Mouse (Mus musculus) T-helper 2 cell (primary cell): ENCODE data around the gene Cblb.

Experiments
- in situ Hi-C: fragments of 300-600 bp; cut with MboI, MseI; formaldehyde crosslinking; loops from one replicate; pipeline ENCODE4 v1.15.1; 2025; ENCODE audit warnings: high pct_unique_total_duplicates

The Cblb gene

DNA sequence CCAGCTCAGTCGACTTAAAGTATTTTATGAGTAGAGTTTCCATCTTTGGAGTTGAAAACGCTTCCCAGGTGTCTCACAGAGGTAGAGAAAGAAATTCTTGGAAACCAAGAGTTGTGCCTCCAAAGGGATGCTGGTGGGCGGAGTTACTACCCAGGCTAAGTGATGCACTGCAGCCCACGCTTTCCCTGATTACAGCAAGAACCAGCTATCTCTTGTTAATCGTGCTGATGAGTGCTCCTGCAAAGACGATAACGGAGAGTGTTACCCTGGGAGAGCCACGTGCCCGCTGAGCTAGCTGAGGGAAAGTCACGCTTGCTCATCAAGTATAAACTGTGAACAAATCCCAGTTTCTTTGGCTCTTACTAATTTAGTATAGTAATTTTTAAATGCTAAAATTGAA is 153.3 kb downstream of the Cblb start:
- in situ Hi-C loops = loop anchor here (10.0 kb wide), 1 partner anchor 490 kb away; no protein-coding TSS in a partner anchor

DNA sequence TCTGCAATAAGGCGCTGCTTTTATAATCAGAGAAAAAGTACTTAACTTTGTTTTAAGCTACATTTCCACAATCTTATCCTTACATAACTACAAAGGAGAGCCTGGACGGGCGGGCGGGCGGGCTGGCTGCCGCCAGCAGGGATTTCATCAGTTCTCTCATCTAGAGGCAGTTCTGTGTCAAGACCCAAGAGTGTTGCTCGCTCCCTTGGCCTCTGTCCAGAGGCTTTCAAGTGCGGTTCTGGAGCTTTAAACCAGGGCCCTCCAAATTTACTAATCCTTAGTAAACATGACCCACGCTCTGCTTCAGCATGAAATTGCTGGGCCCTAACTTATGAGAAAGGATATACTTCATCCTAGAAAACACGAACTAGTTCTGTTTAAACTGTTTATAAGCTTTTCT is 155.7 kb downstream of the Cblb start:
- in situ Hi-C loops = loop anchor here (10.0 kb wide), 1 partner anchor 492 kb away; no protein-coding TSS in a partner anchor

GRCm38 (mm10) chr16:52189103-52189502 is 158.1 kb downstream of the Cblb start:
- in situ Hi-C loops = loop anchor here (10.0 kb wide), 1 partner anchor 494 kb away; no protein-coding TSS in a partner anchor

GRCm38 (mm10) chr16:52190714-52191113 is 159.7 kb downstream of the Cblb start:
- in situ Hi-C loops = no loop called here

DNA sequence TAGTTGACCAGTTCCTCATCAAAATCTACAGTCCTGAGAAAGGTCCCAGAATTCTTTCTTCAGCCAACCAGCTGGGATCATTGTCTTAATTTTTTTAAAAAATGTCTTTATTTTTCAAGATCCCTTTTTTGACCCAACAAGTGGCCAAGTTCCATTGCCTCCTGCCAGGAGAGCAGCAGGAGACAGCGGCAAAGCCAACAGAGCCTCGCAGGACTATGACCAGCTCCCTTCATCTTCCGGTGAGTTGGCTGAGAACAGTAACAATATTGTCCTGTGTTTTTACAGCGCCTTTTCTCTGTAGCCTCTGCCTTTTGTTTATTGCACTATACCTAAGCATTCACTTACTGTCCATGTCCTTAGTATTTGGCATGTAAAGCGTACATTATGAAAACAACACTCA is 163.0 kb downstream of the Cblb start:
- in situ Hi-C loops = no loop called here

GRCm38 (mm10) chr16:52194866-52195265 is 163.8 kb downstream of the Cblb start:
- in situ Hi-C loops = no loop called here

DNA sequence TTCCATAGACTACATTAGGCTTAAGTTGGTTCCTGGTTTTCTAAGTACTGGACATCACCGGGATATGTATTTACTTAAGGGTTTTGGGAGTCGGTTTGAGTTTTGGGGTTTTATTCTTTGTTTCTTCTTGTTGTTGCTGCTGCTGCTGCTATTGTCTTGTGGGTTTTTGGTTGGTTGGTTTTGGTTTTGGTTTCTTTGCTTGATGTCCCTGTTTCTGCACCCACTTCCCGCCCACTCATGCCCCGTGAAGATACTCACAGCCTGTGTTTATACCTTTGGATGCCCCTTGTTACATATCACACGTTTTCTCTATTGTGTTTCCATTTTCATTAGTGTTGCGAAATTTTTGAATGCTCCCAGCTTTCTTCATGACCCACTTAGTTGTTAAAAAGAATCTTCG is 169.1 kb downstream of the Cblb start:
- in situ Hi-C loops = loop anchor here (25.0 kb wide), 1 partner anchor 1363 kb away; no protein-coding TSS in a partner anchor

DNA sequence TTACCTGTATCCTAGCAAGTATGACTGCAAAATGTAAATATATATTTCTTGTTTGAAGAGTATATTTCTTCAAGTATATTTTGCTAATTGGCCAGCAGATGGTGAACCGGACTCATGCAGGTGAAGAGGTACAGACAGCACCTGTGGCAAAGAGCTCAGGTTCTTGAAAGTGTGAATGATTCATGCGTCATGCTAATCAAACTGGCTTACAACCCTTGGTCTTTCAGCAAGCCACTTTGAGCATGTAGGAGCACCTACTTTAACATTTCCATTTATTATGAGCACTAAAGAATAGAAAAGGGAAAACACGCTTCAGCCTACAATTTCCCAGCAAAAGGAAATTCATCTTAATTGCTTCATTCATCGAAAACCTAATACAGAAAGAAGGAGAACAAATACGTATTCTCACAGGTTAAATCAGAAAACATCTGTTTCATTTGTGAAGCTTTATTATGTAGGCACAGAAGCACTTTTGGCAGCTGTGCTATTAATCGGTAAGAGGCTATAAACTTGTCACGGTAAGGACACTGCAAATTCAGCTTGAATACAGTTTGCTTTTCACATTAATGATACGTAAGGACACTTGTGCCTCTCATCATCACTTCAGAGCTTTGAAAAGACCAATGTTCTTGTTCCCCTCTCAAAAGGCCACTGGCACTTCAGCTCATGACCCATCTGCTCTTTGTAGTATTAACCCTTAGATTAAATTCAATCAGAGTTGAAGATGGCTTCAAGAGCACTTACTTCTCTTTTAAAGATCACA is 180.0 kb downstream of the Cblb start:
- in situ Hi-C loops = loop anchor here (25.0 kb wide), 1 partner anchor 1374 kb away; no protein-coding TSS in a partner anchor

DNA sequence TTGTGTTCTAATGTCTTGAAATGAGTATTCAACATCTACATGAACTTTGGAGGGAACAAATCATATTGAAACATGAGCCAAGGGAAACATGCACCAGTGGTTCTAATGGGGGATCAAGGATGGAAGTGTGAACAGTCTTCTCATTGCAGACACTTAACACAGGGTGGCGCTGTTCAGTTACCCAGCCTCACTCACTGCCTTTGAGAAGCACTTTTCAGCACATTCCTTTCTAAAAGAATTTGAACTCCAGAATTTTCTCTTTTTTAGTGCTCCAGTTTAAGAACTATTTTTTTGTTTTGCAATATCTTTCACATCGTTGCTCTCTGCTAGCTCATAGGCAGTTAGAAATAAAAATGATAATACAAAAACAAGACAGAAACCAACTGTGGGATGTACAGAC is 188.0 kb downstream of the Cblb start:
- in situ Hi-C loops = loop anchor here (25.0 kb wide), 1 partner anchor 1382 kb away; no protein-coding TSS in a partner anchor

DNA sequence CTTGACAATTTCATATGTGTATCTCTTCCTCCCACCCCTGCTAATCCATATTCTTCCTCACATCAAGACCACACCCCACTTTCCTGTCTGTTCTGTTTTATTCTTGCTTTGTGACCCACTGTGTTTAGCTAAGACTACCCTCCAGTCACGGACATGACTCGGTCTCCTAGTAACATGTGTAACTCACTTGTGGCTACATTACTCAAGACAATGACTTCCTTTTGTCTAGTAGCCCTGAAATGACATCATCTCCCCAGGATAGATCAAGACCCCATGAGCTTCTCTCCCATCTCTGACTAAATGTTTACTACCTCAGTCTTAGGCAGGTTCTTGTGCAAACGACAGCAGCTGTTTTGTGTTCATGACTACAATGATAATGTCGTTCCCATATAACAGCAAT is 191.9 kb downstream of the Cblb start:
- in situ Hi-C loops = loop anchor here (10.0 to 25.0 kb wide), 2 partner anchors 212 to 1386 kb away; no protein-coding TSS in a partner anchor

DNA sequence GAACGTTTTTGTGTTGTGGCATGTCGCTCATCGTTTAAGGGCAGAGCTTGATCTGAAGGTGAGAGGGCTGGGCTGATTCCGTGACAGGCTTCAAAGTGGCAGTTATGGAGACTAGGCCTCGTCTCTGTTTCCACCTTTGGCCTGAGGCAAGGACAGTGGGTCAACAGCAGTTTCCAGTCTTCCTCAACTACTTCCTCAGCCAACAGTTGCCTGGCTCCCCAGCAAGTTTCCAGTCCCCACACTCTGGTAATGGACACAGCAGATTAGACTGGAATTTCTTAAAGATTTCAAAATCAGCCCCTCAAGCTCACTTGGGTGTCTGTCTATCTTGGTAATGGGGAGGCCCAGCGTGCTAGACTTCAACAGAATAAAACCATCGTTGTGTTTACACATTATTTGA is 198.4 kb downstream of the Cblb start:
- in situ Hi-C loops = loop anchor here (10.0 kb wide), 1 partner anchor 205 kb away; no protein-coding TSS in a partner anchor

DNA sequence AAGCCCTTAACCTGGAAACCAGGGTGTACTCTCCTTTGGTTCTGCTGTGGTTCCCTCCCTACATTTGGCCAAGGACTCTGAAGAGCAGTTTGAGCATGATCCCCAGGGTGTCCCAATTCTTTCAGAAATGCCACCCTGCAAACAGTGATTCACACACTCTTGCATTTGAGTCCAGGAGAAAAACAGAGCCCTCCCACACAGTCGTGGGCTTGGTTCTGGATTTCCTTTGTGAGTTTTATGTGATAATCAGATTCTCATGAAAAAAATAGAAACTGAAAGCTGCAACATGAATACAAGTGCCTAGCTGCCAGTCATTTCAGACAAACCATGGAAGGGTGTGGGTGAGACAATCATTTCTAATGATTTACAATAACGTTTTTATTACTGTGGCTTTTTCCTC is 198.9 kb downstream of the Cblb start:
- in situ Hi-C loops = loop anchor here (10.0 kb wide), 1 partner anchor 205 kb away; no protein-coding TSS in a partner anchor

DNA sequence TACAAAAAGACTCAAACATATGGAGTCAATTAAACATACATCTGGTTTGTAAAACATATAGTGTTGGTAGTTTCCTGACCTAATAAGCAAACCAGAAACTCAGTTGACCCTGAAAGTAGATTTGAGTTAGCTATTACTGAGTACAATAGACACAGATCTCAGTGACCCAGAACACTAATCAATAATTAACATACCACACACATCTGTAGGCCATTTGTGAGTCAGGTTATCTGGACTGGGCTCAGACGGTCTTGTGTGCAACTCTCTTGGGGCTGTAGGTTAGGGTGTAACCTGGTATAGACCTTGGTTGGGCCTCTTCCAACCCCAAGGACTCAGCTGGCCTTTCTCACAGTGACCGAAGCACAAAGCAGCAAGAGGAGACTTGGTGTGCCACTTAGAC is 211.1 kb downstream of the Cblb start:
- in situ Hi-C loops = no loop called here

- in situ Hi-C loops = no loop called here
Measured at GRCm38 (mm10) chr16:52243421-52243973, 212.5 kb downstream of the Cblb start.

DNA sequence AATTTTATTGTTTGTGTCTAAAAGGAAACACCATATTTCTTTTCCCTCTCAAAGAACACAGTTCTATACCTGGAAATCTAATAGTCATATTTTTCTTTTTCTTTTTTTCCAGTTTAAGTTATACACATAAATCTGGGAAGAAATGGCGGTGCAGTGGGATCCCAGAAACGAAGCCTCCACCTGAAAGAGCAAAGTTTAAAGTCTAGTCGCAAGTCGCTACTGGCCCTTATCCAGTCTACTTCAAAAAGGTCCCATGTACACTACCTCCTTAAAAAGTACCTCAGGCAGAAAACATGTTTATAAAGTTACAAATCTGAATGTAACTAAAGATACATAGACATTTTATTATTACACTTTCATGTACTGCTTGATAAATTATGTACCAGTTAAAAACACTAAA is 219.2 kb downstream of the Cblb start:
- in situ Hi-C loops = no loop called here

GRCm38 (mm10) chr16:52250935-52251334 is 219.9 kb downstream of the Cblb start:
- in situ Hi-C loops = no loop called here
